Mouse (Mus musculus): ENCODE measurements at regions not wholly inside any gene's neighbourhood (a gene's known extent, or its start where the extent isn't known, plus 50 kb on each side); places are given as distances from the start of the nearest gene placed in this dataset.

- no peak for ATAC-seq
These were observed 92.0 kb downstream of the Cdc5l start for GRCm38 (mm10) chr17:45341573-45341972.

GRCm38 (mm10) chr17:45340851-45341250, 92.7 kb downstream of the Cdc5l start:
- ATAC-seq, result no peak

- no peak for ATAC-seq
These were observed 94.3 kb downstream of the Cdc5l start for GRCm38 (mm10) chr17:45339226-45339625.

- ATAC-seq, result no peak
These were observed 95.5 kb downstream of the Cdc5l start for GRCm38 (mm10) chr17:45338086-45338485.

GRCm38 (mm10) chr17:45335586-45336151, 97.9 kb downstream of the Cdc5l start:
- ATAC-seq, result no peak

GRCm38 (mm10) chr17:45334732-45335381, 98.7 kb downstream of the Cdc5l start:
- ATAC-seq, result no peak

GRCm38 (mm10) chr17:45332321-45332720, 101.2 kb downstream of the Cdc5l start:
- no peak for ATAC-seq

- no peak for ATAC-seq
These were observed 104.3 kb downstream of the Cdc5l start for GRCm38 (mm10) chr17:45329241-45329640.

- ATAC-seq, result no peak
These were observed 106.8 kb downstream of the Cdc5l start for GRCm38 (mm10) chr17:45326726-45327125.

GRCm38 (mm10) chr17:45326173-45326572, 107.4 kb downstream of the Cdc5l start:
- ATAC-seq, result no peak

GRCm38 (mm10) chr17:45322842-45323241, 110.7 kb downstream of the Cdc5l start:
- ATAC-seq, result no peak

- peak; percentile 74 for ATAC-seq
These were observed 113.5 kb downstream of the Cdc5l start for GRCm38 (mm10) chr17:45320074-45320473.

GRCm38 (mm10) chr17:45318211-45319076, 115.1 kb downstream of the Cdc5l start:
- no peak for ATAC-seq

GRCm38 (mm10) chr17:45312510-45313266, 120.8 kb downstream of the Cdc5l start:
- ATAC-seq, result no peak

- ATAC-seq, result no peak
These were observed 127.0 kb downstream of the Cdc5l start for GRCm38 (mm10) chr17:45306506-45306905.

- ATAC-seq, result no peak
These were observed 130.4 kb downstream of the Cdc5l start for GRCm38 (mm10) chr17:45303183-45303582.

- ATAC-seq, result peak; percentile 37
These were observed 135.2 kb downstream of the Cdc5l start for GRCm38 (mm10) chr17:45298355-45298754.

GRCm38 (mm10) chr17:45297860-45298259, 135.7 kb downstream of the Cdc5l start:
- peak; percentile 17 for ATAC-seq

- no peak for ATAC-seq
These were observed 137.2 kb downstream of the Cdc5l start for GRCm38 (mm10) chr17:45296363-45296762.

GRCm38 (mm10) chr17:45294886-45295285, 138.7 kb downstream of the Cdc5l start:
- ATAC-seq, result no peak

- ATAC-seq, result no peak
These were observed 139.2 kb downstream of the Cdc5l start for GRCm38 (mm10) chr17:45294256-45294865.

- no peak for ATAC-seq
These were observed 140.7 kb downstream of the Cdc5l start for GRCm38 (mm10) chr17:45292883-45293282.

Data from CD4-positive, CD25-positive, alpha-beta regulatory T cell, adult 4 months (primary cell).